Mouse (Mus musculus): ENCODE results near the gene 1700001C19Rik. TPM values are rescaled to one million over a fixed set of nuclear protein-coding genes. Genes with fewer than 3 reads are reported as not detected.

Gene 1700001C19Rik
- total and polyA plus RNA-seq, 3 experiments, result not detected

GRCm38 (mm10) chr17:47454675-47455074 is 17.5 kb upstream of the 1700001C19Rik start (continued):
- TF ChIP-seq NELFE (IDR thresholded peaks at IDR 0.05; ENCODE audit: low read depth, low read length) (peak; percentile 52; the same call in 1 of the 2 replicates), JUN (IDR thresholded peaks at IDR 0.05; ENCODE audit: insufficient read depth, low read depth, low read length) (no peak), MEF2A (IDR thresholded peaks at IDR 0.05; ENCODE audit: borderline replicate concordance, low read depth, low read length) (no peak)

- no peaks in the 10 kb centered on the region for H3K27me3 ChIP-seq (replicated peaks)
Observed at GRCm38 (mm10) chr17:47452886-47453285, 15.7 kb upstream of the 1700001C19Rik start.

GRCm38 (mm10) chr17:47450880-47451565 is 13.8 kb upstream of the 1700001C19Rik start:
- H3K4me1 ChIP-seq (ENCODE audit: control insufficient read depth in 1 of 2, insufficient read depth in 2 of 2), result peaks cover 27 to 65% of the 10 kb centered on the region in 2 experiments
- no peaks in the 10 kb centered on the region for H3K27me3 ChIP-seq (replicated peaks)
- no peaks in the 10 kb centered on the region for H3K79me2 ChIP-seq (replicated peaks; ENCODE audit: control insufficient read depth, extremely low read depth, insufficient read depth, poor library complexity, severe bottlenecking)
- H3K9ac ChIP-seq (ENCODE audit: insufficient read depth, low read depth), result no peak overlapping the region
- H3K4me2 ChIP-seq (ENCODE audit: insufficient read depth, low read depth, poor library complexity, severe bottlenecking), result no peak overlapping the region
- H3K27ac ChIP-seq (ENCODE audit: insufficient read depth, low read depth), result no peak overlapping the region
- H3K9me3 ChIP-seq (replicated peaks; ENCODE audit: low read length), result no peaks in the 10 kb centered on the region
- no peak for TF ChIP-seq IRF4 (IDR thresholded peaks at IDR 0.05; ENCODE audit: low read depth, low read length)
- TF ChIP-seq USF2 (conservative IDR thresholded peaks at IDR 0.05; ENCODE audit: low read depth, low read length), result no peak
- TF ChIP-seq RAD21 (IDR thresholded peaks at IDR 0.05; ENCODE audit: low read depth, low read length), result no peak
- no peak for TF ChIP-seq JUND (conservative IDR thresholded peaks at IDR 0.05; ENCODE audit: low read depth, low read length)
- TF ChIP-seq EP300 (IDR thresholded peaks at IDR 0.05; ENCODE audit: low read length), result no peak
- TF ChIP-seq SIN3A (IDR thresholded peaks at IDR 0.05; ENCODE audit: low read length), result no peak
- TF ChIP-seq KAT2A (IDR thresholded peaks at IDR 0.05; ENCODE audit: insufficient replicate concordance, low read length), result no peak
- TF ChIP-seq MYC (IDR thresholded peaks at IDR 0.05; ENCODE audit: low read depth, low read length), result no peak
- TF ChIP-seq ZC3H11A (IDR thresholded peaks at IDR 0.05; ENCODE audit: low read depth, low read length), result no peak
- TF ChIP-seq SMC3 (IDR thresholded peaks at IDR 0.05; ENCODE audit: low read depth, low read length), result no peak
- no peak for TF ChIP-seq CHD1 (IDR thresholded peaks at IDR 0.05; ENCODE audit: low read depth, low read length)
- TF ChIP-seq ELF1 (IDR thresholded peaks at IDR 0.05; ENCODE audit: low read depth, low read length), result no peak
- TF ChIP-seq USF1 (IDR thresholded peaks at IDR 0.05; ENCODE audit: low read depth, low read length), result no peak
- TF ChIP-seq PAX5 (IDR thresholded peaks at IDR 0.05; ENCODE audit: low read length), result no peak
- no peak for TF ChIP-seq MAFK (IDR thresholded peaks at IDR 0.05; ENCODE audit: insufficient replicate concordance, low read length)
- TF ChIP-seq NRF1 (IDR thresholded peaks at IDR 0.05; ENCODE audit: low read depth, low read length), result no peak
- TF ChIP-seq MXI1 (IDR thresholded peaks at IDR 0.05; ENCODE audit: low read depth, low read length), result no peak
- no peak for TF ChIP-seq BHLHE40 (IDR thresholded peaks at IDR 0.05; ENCODE audit: low read depth, low read length)
- DNase-seq (ENCODE audit: extremely low read depth), result no peak
- dilution Hi-C loops (cut with MboI; ENCODE audit: extremely low pct_ligation_motif_present, extremely low pct_unique_long_range_greater_than_20kb, low sequenced_read_pairs), result no loop called here
- in situ Hi-C loops (cut with MboI; ENCODE audit: low pct_ligation_motif_present, low pct_unique_long_range_greater_than_20kb, low sequenced_read_pairs), result no loop called here
- no peak overlapping the region for H3K4me3 ChIP-seq (replicated peaks in 1 of 3; ENCODE audit: low read depth in 2 of 3, low read length in 2 of 3, poor library complexity in 1 of 3)
- peaks cover 0 to 2% of the 10 kb centered on the region in 2 experiments for H3K36me3 ChIP-seq (replicated peaks in 1 of 2; ENCODE audit: control insufficient read depth in 1 of 2, insufficient read depth in 1 of 2, low read length in 1 of 2)

More at GRCm38 (mm10) chr17:47452886-47453285, 15.7 kb upstream of the 1700001C19Rik start:
- Histone ChIP-seq H3K4me3 (replicated peaks in 1 of 3; ENCODE audit: low read depth in 2 of 3, low read length in 2 of 3, poor library complexity in 1 of 3) (no peak overlapping the region), H3K9me3 (replicated peaks; ENCODE audit: low read length) (no peaks in the 10 kb centered on the region), H3K27ac (ENCODE audit: insufficient read depth, low read depth) (no peak overlapping the region), H3K79me2 (replicated peaks; ENCODE audit: control insufficient read depth, extremely low read depth, insufficient read depth, poor library complexity, severe bottlenecking) (no peaks in the 10 kb centered on the region), H3K9ac (ENCODE audit: insufficient read depth, low read depth) (no peak overlapping the region), H3K4me2 (ENCODE audit: insufficient read depth, low read depth, poor library complexity, severe bottlenecking) (no peak overlapping the region), H3K4me1 (ENCODE audit: control insufficient read depth in 1 of 2, insufficient read depth in 2 of 2) (peaks cover 30 to 60% of the 10 kb centered on the region in 2 experiments), H3K36me3 (replicated peaks in 1 of 2; ENCODE audit: control insufficient read depth in 1 of 2, insufficient read depth in 1 of 2, low read length in 1 of 2) (peaks cover 0 to 2% of the 10 kb centered on the region in 2 experiments)
- dilution Hi-C loops (cut with MboI; ENCODE audit: extremely low pct_ligation_motif_present, extremely low pct_unique_long_range_greater_than_20kb, low sequenced_read_pairs) (no loop called here), in situ Hi-C loops (cut with MboI; ENCODE audit: low pct_ligation_motif_present, low pct_unique_long_range_greater_than_20kb, low sequenced_read_pairs) (no loop called here)
- DNase-seq (ENCODE audit: extremely low read depth), result no peak
- no peak for TF ChIP-seq HCFC1 (IDR thresholded peaks at IDR 0.05; ENCODE audit: low read depth, low read length)
- TF ChIP-seq NELFE (IDR thresholded peaks at IDR 0.05; ENCODE audit: low read depth, low read length), result no peak
- TF ChIP-seq KAT2A (IDR thresholded peaks at IDR 0.05; ENCODE audit: insufficient replicate concordance, low read length), result no peak
- no peak for TF ChIP-seq MEF2A (IDR thresholded peaks at IDR 0.05; ENCODE audit: borderline replicate concordance, low read depth, low read length)
- TF ChIP-seq BHLHE40 (IDR thresholded peaks at IDR 0.05; ENCODE audit: low read depth, low read length), result no peak
- no peak for TF ChIP-seq ELF1 (IDR thresholded peaks at IDR 0.05; ENCODE audit: low read depth, low read length)
- TF ChIP-seq ZKSCAN1 (IDR thresholded peaks at IDR 0.05; ENCODE audit: borderline replicate concordance, low read depth, low read length), result no peak
- TF ChIP-seq UBTF (IDR thresholded peaks at IDR 0.05; ENCODE audit: low read depth, low read length), result no peak
